Mouse (Mus musculus) lung, adult 2 months (tissue): ENCODE measurements around the gene Dusp27.

Source experiments
- CTCF ChIP-seq: fragments of 200-500 bp; IDR thresholded peaks from 2 replicates; pipeline ENCODE4 v1.5.1; 2011; ENCODE audit warnings: mild to moderate bottlenecking, low read length, control low read depth; ENCODE audit not compliant: insufficient read depth
- POLR2A ChIP-seq: fragments of 200-500 bp; IDR thresholded peaks from 2 replicates; pipeline ENCODE4 v1.6.1; 2011; ENCODE audit warnings: low read depth, mild to moderate bottlenecking, control low read depth, low read length, borderline replicate concordance; ENCODE audit errors: extremely low read depth

- no peak for TF ChIP-seq CTCF
- TF ChIP-seq POLR2A: no peak
These were observed 37.4 kb downstream of the Dusp27 start for GRCm38 (mm10) chr1:166090306-166090705.
